Mouse (Mus musculus) adrenal gland, postnatal 4 days (tissue): ENCODE results near the gene Phactr4. TPM values are rescaled to one million over a fixed set of nuclear protein-coding genes. Genes with fewer than 3 reads are reported as not detected.

Experiments
- DNase-seq, 2 experiments: peaks; one replicate each; pipeline ENCODE4 v3.0.0; 2021 to 2022; ENCODE audit warnings: low spot score in 2 of 2, mixed read lengths in 2 of 2
- long read RNA-seq, 2 experiments: library from polyadenylated mRNA; stranded (forward); transcript quantifications; one replicate each; pipeline ENCODE4 v2.0.0; 2021
- total RNA-seq, 2 experiments: library from RNA; stranded (reverse); gene quantifications; 2 replicates each; pipeline ENCODE4 v1.2.3; 2021

Gene Phactr4
- 10 to 100 TPM; 48.5 to 59.9 TPM for total RNA-seq
- long read RNA-seq, experiment 1, partial matches to known transcripts = 0 of 22 reads
- long read RNA-seq, experiment 1, other reads (novel, unspliced or antisense) = 22 of 22 reads
- long read RNA-seq, experiment 2, partial matches to known transcripts = 5 of 20 reads
- long read RNA-seq, experiment 2, other reads (novel, unspliced or antisense) = 15 of 20 reads

- peak; percentile 91 to 96 for DNase-seq
Observed at GRCm38 (mm10) chr4:132421923-132422782, at the start of gene Phactr4. Gene Phactr4, minus strand, starts transcription at chr4:132422489.

- no peak for DNase-seq
Observed at GRCm38 (mm10) chr4:132469873-132470272, 47.6 kb upstream of the Phactr4 start.

GRCm38 (mm10) chr4:132464255-132464613, 41.9 kb upstream of the Phactr4 start:
- DNase-seq = no peak

GRCm38 (mm10) chr4:132463430-132464254, 41.4 kb upstream of the Phactr4 start, which contains the start of gene Med18:
Gene Med18, minus strand, starts transcription at chr4:132463921.
- peak; percentile 77 to 88 for DNase-seq

GRCm38 (mm10) chr4:132462836-132463235, 40.5 kb upstream of the Phactr4 start:
- no peak for DNase-seq

GRCm38 (mm10) chr4:132460225-132460624, 37.9 kb upstream of the Phactr4 start:
- DNase-seq = no peak

- DNase-seq = no peak
Observed at GRCm38 (mm10) chr4:132455561-132455960, 33.3 kb upstream of the Phactr4 start.

- DNase-seq = no peak
Observed at GRCm38 (mm10) chr4:132455146-132455545, 32.9 kb upstream of the Phactr4 start.

GRCm38 (mm10) chr4:132454216-132454615, 31.9 kb upstream of the Phactr4 start:
- no peak for DNase-seq

- no peak for DNase-seq
Observed at GRCm38 (mm10) chr4:132449778-132450177, 27.5 kb upstream of the Phactr4 start.

- no peak for DNase-seq
Observed at GRCm38 (mm10) chr4:132446105-132446504, 23.8 kb upstream of the Phactr4 start.

GRCm38 (mm10) chr4:132444516-132444915, 22.2 kb upstream of the Phactr4 start:
- DNase-seq = no peak

GRCm38 (mm10) chr4:132437857-132438256, 15.6 kb upstream of the Phactr4 start:
- no peak for DNase-seq

GRCm38 (mm10) chr4:132432717-132433372, 10.6 kb upstream of the Phactr4 start:
- DNase-seq = no peak

- DNase-seq = no peak
Observed at GRCm38 (mm10) chr4:132428022-132428542, 5.8 kb upstream of the Phactr4 start.

- DNase-seq = no peak
Observed at GRCm38 (mm10) chr4:132427493-132427892, 5.2 kb upstream of the Phactr4 start.

- DNase-seq = no peak
Observed at GRCm38 (mm10) chr4:132426021-132426420, 3.7 kb upstream of the Phactr4 start.

- DNase-seq = no peak
Observed at GRCm38 (mm10) chr4:132424765-132425164, 2.5 kb upstream of the Phactr4 start.

GRCm38 (mm10) chr4:132421556-132421922, 750 bp downstream of the Phactr4 start:
- no peak for DNase-seq

GRCm38 (mm10) chr4:132420471-132420870, 1.8 kb downstream of the Phactr4 start:
- DNase-seq = no peak

GRCm38 (mm10) chr4:132415966-132416365, 6.3 kb downstream of the Phactr4 start:
- DNase-seq = no peak
